Mouse (Mus musculus): Measurements from ENCODE around the gene Kansl1. TPM values are rescaled to one million over a fixed set of nuclear protein-coding genes. Genes with fewer than 3 reads are reported as not detected.

The Kansl1 gene
- polyA plus RNA-seq, 1 experiment, result 37.9 TPM

GRCm38 (mm10) chr11:104381887-104382286 is 86.8 kb downstream of the Kansl1 start:
- Histone ChIP-seq H3K4me3 (ENCODE audit: insufficient read depth, low read length) (no peak overlapping the region), H3K27ac (ENCODE audit: insufficient read depth, low read depth, low read length) (no peak overlapping the region), H3K4me1 (ENCODE audit: control insufficient read depth, insufficient read depth, low read length) (peaks cover 14% of the 10 kb centered on the region)
- no peak for TF ChIP-seq POLR2A (IDR thresholded peaks at IDR 0.05; ENCODE audit: borderline replicate concordance, low read depth, low read length)
- TF ChIP-seq CTCF (IDR thresholded peaks at IDR 0.05; ENCODE audit: low read depth, low read length), result no peak

GRCm38 (mm10) chr11:104379635-104380034 is 89.0 kb downstream of the Kansl1 start:
- H3K27ac ChIP-seq (ENCODE audit: insufficient read depth, low read depth, low read length), result no peak overlapping the region
- peaks cover 12% of the 10 kb centered on the region for H3K4me1 ChIP-seq (ENCODE audit: control insufficient read depth, insufficient read depth, low read length)
- H3K4me3 ChIP-seq (ENCODE audit: insufficient read depth, low read length), result no peak overlapping the region
- TF ChIP-seq CTCF (IDR thresholded peaks at IDR 0.05; ENCODE audit: low read depth, low read length), result no peak

- H3K4me1 ChIP-seq (ENCODE audit: control insufficient read depth, insufficient read depth, low read length), result peaks cover 3% of the 10 kb centered on the region
- TF ChIP-seq POLR2A (IDR thresholded peaks at IDR 0.05; ENCODE audit: borderline replicate concordance, low read depth, low read length), result no peak
- TF ChIP-seq CTCF (IDR thresholded peaks at IDR 0.05; ENCODE audit: low read depth, low read length), result no peak
- H3K4me3 ChIP-seq (ENCODE audit: insufficient read depth, low read length), result no peak overlapping the region
- H3K27ac ChIP-seq (ENCODE audit: insufficient read depth, low read depth, low read length), result no peak overlapping the region
Measured at GRCm38 (mm10) chr11:104376291-104376690, 92.4 kb downstream of the Kansl1 start.

- H3K4me1 ChIP-seq (ENCODE audit: control insufficient read depth, insufficient read depth, low read length), result peaks cover 38% of the 10 kb centered on the region
- TF ChIP-seq POLR2A (IDR thresholded peaks at IDR 0.05; ENCODE audit: borderline replicate concordance, low read depth, low read length), result no peak
- no peak for TF ChIP-seq CTCF (IDR thresholded peaks at IDR 0.05; ENCODE audit: low read depth, low read length)
- peak overlapping the region; percentile 99 for H3K27ac ChIP-seq (ENCODE audit: insufficient read depth, low read depth, low read length)
- H3K4me3 ChIP-seq (ENCODE audit: insufficient read depth, low read length), result peak overlapping the region; percentile 18; the same call in 1 of the 2 replicates
Measured at GRCm38 (mm10) chr11:104367486-104368190, 101.0 kb downstream of the Kansl1 start.

- Histone ChIP-seq H3K4me1 (ENCODE audit: control insufficient read depth, insufficient read depth, low read length) (peaks cover 48% of the 10 kb centered on the region), H3K4me3 (ENCODE audit: insufficient read depth, low read length) (no peak overlapping the region), H3K27ac (ENCODE audit: insufficient read depth, low read depth, low read length) (no peak overlapping the region)
- TF ChIP-seq CTCF (IDR thresholded peaks at IDR 0.05; ENCODE audit: low read depth, low read length) (no peak), POLR2A (IDR thresholded peaks at IDR 0.05; ENCODE audit: borderline replicate concordance, low read depth, low read length) (no peak)
Measured at GRCm38 (mm10) chr11:104363823-104364600, 104.6 kb downstream of the Kansl1 start.

- Histone ChIP-seq H3K4me1 (ENCODE audit: control insufficient read depth, insufficient read depth, low read length) (peaks cover 41% of the 10 kb centered on the region), H3K4me3 (ENCODE audit: insufficient read depth, low read length) (no peak overlapping the region), H3K27ac (ENCODE audit: insufficient read depth, low read depth, low read length) (peak overlapping the region; percentile 69)
- TF ChIP-seq CTCF (IDR thresholded peaks at IDR 0.05; ENCODE audit: low read depth, low read length) (no peak), POLR2A (IDR thresholded peaks at IDR 0.05; ENCODE audit: borderline replicate concordance, low read depth, low read length) (no peak)
Measured at GRCm38 (mm10) chr11:104362704-104363103, 106.0 kb downstream of the Kansl1 start.

GRCm38 (mm10) chr11:104361790-104362189 is 106.9 kb downstream of the Kansl1 start:
- Histone ChIP-seq H3K27ac (ENCODE audit: insufficient read depth, low read depth, low read length) (peak overlapping the region; percentile 96), H3K4me1 (ENCODE audit: control insufficient read depth, insufficient read depth, low read length) (peaks cover 38% of the 10 kb centered on the region), H3K4me3 (ENCODE audit: insufficient read depth, low read length) (no peak overlapping the region)
- TF ChIP-seq CTCF (IDR thresholded peaks at IDR 0.05; ENCODE audit: low read depth, low read length) (no peak), POLR2A (IDR thresholded peaks at IDR 0.05; ENCODE audit: borderline replicate concordance, low read depth, low read length) (no peak)

GRCm38 (mm10) chr11:104346931-104347330 is 121.7 kb downstream of the Kansl1 start:
- Histone ChIP-seq H3K27ac (ENCODE audit: insufficient read depth, low read depth, low read length) (no peak overlapping the region), H3K4me3 (ENCODE audit: insufficient read depth, low read length) (no peak overlapping the region), H3K4me1 (ENCODE audit: control insufficient read depth, insufficient read depth, low read length) (no peaks in the 10 kb centered on the region)
- TF ChIP-seq POLR2A (IDR thresholded peaks at IDR 0.05; ENCODE audit: borderline replicate concordance, low read depth, low read length) (no peak), CTCF (IDR thresholded peaks at IDR 0.05; ENCODE audit: low read depth, low read length) (no peak)

- H3K27ac ChIP-seq (ENCODE audit: insufficient read depth, low read depth, low read length), result no peak overlapping the region
- TF ChIP-seq CTCF (IDR thresholded peaks at IDR 0.05; ENCODE audit: low read depth, low read length), result no peak
- no peaks in the 10 kb centered on the region for H3K4me1 ChIP-seq (ENCODE audit: control insufficient read depth, insufficient read depth, low read length)
- H3K4me3 ChIP-seq (ENCODE audit: insufficient read depth, low read length), result no peak overlapping the region
Measured at GRCm38 (mm10) chr11:104334946-104335345, 133.7 kb downstream of the Kansl1 start.

GRCm38 (mm10) chr11:104334115-104334514 is 134.5 kb downstream of the Kansl1 start:
- TF ChIP-seq POLR2A (IDR thresholded peaks at IDR 0.05; ENCODE audit: borderline replicate concordance, low read depth, low read length) (no peak), CTCF (IDR thresholded peaks at IDR 0.05; ENCODE audit: low read depth, low read length) (no peak)
- no peaks in the 10 kb centered on the region for H3K4me1 ChIP-seq (ENCODE audit: control insufficient read depth, insufficient read depth, low read length)
- no peak overlapping the region for H3K27ac ChIP-seq (ENCODE audit: insufficient read depth, low read depth, low read length)
- no peak overlapping the region for H3K4me3 ChIP-seq (ENCODE audit: insufficient read depth, low read length)

Measured in bone marrow macrophage, adult 2 months (primary cell).